Mouse (Mus musculus): ENCODE results near the gene Prrc2c. TPM values are rescaled to one million over a fixed set of nuclear protein-coding genes. Genes with fewer than 3 reads are reported as not detected.
"Not testable (repeated sequence)": the region's sequence is repeated elsewhere in the genome, so short reads cannot be mapped to it uniquely, and the experiment has no call there.

Prrc2c gene
- total RNA-seq, 2 experiments from 2014 or later: 224 TPM

- DNase-seq: no peak
- intact Hi-C loops (cut with DNase I): no loop called here
Measured at GRCm38 (mm10) chr1:162697866-162698265, 42.5 kb downstream of the Prrc2c start.

GRCm38 (mm10) chr1:162693721-162694120, 46.6 kb downstream of the Prrc2c start:
- no peak for DNase-seq
- intact Hi-C loops (cut with DNase I): no loop called here

- no peak for DNase-seq
- intact Hi-C loops (cut with DNase I): loop anchor here (5.0 kb wide), 1 partner anchor 83 kb away; no protein-coding TSS in a partner anchor
Measured at GRCm38 (mm10) chr1:162665486-162666174, 74.7 kb downstream of the Prrc2c start.

GRCm38 (mm10) chr1:162664826-162665475, 75.4 kb downstream of the Prrc2c start:
- intact Hi-C loops (cut with DNase I): loop anchor here (5.0 kb wide), 1 partner anchor 83 kb away; no protein-coding TSS in a partner anchor

GRCm38 (mm10) chr1:162660276-162660860, 80.0 kb downstream of the Prrc2c start:
- intact Hi-C loops (cut with DNase I): no loop called here
- no peak for DNase-seq

More at GRCm38 (mm10) chr1:162664826-162665475, 75.4 kb downstream of the Prrc2c start:
- peak; percentile 77 for DNase-seq

- DNase-seq: no peak
- intact Hi-C loops (cut with DNase I): no loop called here
Measured at GRCm38 (mm10) chr1:162658119-162658518, 82.2 kb downstream of the Prrc2c start, which contains the start of gene Myocos. Gene Myocos (minus strand): TSS chr1:162658219.

GRCm38 (mm10) chr1:162648416-162648815, 91.9 kb downstream of the Prrc2c start:
- intact Hi-C loops (cut with DNase I): no loop called here
- no peak for DNase-seq

GRCm38 (mm10) chr1:162646083-162646686, 94.2 kb downstream of the Prrc2c start:
- DNase-seq: no peak
- intact Hi-C loops (cut with DNase I): no loop called here

GRCm38 (mm10) chr1:162643752-162644151, 96.6 kb downstream of the Prrc2c start:
- intact Hi-C loops (cut with DNase I): no loop called here
- DNase-seq: peak; percentile 86

- peak; percentile 31 for DNase-seq
- intact Hi-C loops (cut with DNase I): no loop called here
Measured at GRCm38 (mm10) chr1:162642591-162642990, 97.8 kb downstream of the Prrc2c start.

- no peak for DNase-seq
- intact Hi-C loops (cut with DNase I): no loop called here
Measured at GRCm38 (mm10) chr1:162639861-162640260, 100.5 kb downstream of the Prrc2c start.

GRCm38 (mm10) chr1:162639051-162639750, 101.2 kb downstream of the Prrc2c start, which contains the start of gene Myoc:
Gene Myoc (plus strand): TSS chr1:162639155.
- DNase-seq: no peak
- intact Hi-C loops (cut with DNase I): no loop called here

GRCm38 (mm10) chr1:162638535-162638934, 101.8 kb downstream of the Prrc2c start:
- DNase-seq: no peak
- intact Hi-C loops (cut with DNase I): no loop called here

- intact Hi-C loops (cut with DNase I): no loop called here
Measured at GRCm38 (mm10) chr1:162636516-162636915, 103.8 kb downstream of the Prrc2c start.

GRCm38 (mm10) chr1:162635291-162635931, 104.9 kb downstream of the Prrc2c start:
- intact Hi-C loops (cut with DNase I); DNase-seq: not testable (repeated sequence)

More at GRCm38 (mm10) chr1:162636516-162636915, 103.8 kb downstream of the Prrc2c start:
- DNase-seq: no peak

GRCm38 (mm10) chr1:162628326-162628725, 112.0 kb downstream of the Prrc2c start:
- intact Hi-C loops (cut with DNase I); DNase-seq: not testable (repeated sequence)

GRCm38 (mm10) chr1:162627821-162628220, 112.5 kb downstream of the Prrc2c start:
- intact Hi-C loops (cut with DNase I): not testable (repeated sequence)
- peak; percentile 37 for DNase-seq

GRCm38 (mm10) chr1:162625229-162625628, 115.1 kb downstream of the Prrc2c start:
- no peak for DNase-seq
- intact Hi-C loops (cut with DNase I): no loop called here

- no peak for DNase-seq
- intact Hi-C loops (cut with DNase I): no loop called here
Measured at GRCm38 (mm10) chr1:162623895-162624294, 116.5 kb downstream of the Prrc2c start.
